Mouse (Mus musculus): ENCODE data around the gene Acads. TPM values are rescaled to one million over a fixed set of nuclear protein-coding genes. Genes with fewer than 3 reads are reported as not detected.
A peak's percentile ranks its signal among the peaks of the same experiment; 100 is the strongest.

The Acads gene
- polyA plus RNA-seq, 1 experiment, result 25.1 TPM

GRCm38 (mm10) chr5:115134234-115135165 is 15.4 kb upstream of the Acads start, which contains the start of gene Unc119b:
TSS of gene Unc119b (minus strand) at chr5:115134975.
- TF ChIP-seq POLR2A (IDR thresholded peaks at IDR 0.05; ENCODE audit: borderline replicate concordance, extremely low read depth, insufficient read depth, insufficient read length, poor library complexity, severe bottlenecking), result peak; percentile 49; the same call in 1 of the 2 replicates
- TF ChIP-seq CTCF (IDR thresholded peaks at IDR 0.05; ENCODE audit: borderline replicate concordance, extremely low read depth, insufficient read depth, insufficient read length), result no peak
- DNase-seq (ENCODE audit: low read depth), result peak; percentile 91

- no peak for DNase-seq (ENCODE audit: low read depth)
- TF ChIP-seq CTCF (IDR thresholded peaks at IDR 0.05; ENCODE audit: borderline replicate concordance, extremely low read depth, insufficient read depth, insufficient read length), result no peak
- TF ChIP-seq POLR2A (IDR thresholded peaks at IDR 0.05; ENCODE audit: borderline replicate concordance, extremely low read depth, insufficient read depth, insufficient read length, poor library complexity, severe bottlenecking), result no peak
These were observed 14.4 kb upstream of the Acads start for GRCm38 (mm10) chr5:115133358-115134066.

DNA sequence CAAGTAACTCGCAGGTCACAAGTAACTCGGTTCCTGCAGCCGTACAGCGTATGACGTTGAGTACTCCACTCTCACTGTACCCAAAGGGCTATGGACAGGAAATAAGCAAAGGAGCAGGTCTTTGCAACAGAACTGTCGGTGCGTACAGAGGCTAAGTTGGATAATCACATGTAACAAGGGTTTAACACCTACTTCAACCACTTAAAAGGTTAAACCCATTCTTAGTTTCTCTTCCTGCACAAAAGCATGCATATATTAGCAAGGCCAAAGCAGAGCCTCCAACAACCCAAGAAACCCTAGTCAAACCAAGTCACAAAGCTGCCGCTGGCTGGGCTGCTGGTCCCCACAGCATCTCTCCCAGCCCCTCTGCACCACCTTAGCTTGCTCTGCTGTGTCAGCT is 13.3 kb upstream of the Acads start:
- TF ChIP-seq POLR2A (IDR thresholded peaks at IDR 0.05; ENCODE audit: borderline replicate concordance, extremely low read depth, insufficient read depth, insufficient read length, poor library complexity, severe bottlenecking), result no peak
- no peak for TF ChIP-seq CTCF (IDR thresholded peaks at IDR 0.05; ENCODE audit: borderline replicate concordance, extremely low read depth, insufficient read depth, insufficient read length)
- no peak for DNase-seq (ENCODE audit: low read depth)

DNA sequence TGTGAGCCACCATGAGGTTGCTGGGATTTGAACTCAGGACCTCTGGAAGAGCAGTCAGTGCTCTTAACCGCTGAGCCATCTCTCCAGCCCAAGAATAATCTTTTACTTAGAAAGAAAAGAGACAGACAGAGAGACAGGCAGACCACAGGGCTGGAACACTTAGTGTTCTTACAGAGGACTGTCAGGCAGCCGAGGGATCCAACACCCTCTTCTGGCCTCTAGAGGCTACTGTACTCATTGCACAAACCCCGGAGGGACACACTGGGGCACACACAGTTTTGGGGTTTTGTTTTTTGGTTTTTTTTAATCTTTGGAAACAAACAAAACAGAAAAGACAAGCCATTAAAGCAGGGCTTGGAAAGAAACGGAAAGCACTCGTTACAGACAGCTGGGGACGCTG is 10.2 kb upstream of the Acads start:
- TF ChIP-seq CTCF (IDR thresholded peaks at IDR 0.05; ENCODE audit: borderline replicate concordance, extremely low read depth, insufficient read depth, insufficient read length), result no peak
- no peak for TF ChIP-seq POLR2A (IDR thresholded peaks at IDR 0.05; ENCODE audit: borderline replicate concordance, extremely low read depth, insufficient read depth, insufficient read length, poor library complexity, severe bottlenecking)
- no peak for DNase-seq (ENCODE audit: low read depth)

DNA sequence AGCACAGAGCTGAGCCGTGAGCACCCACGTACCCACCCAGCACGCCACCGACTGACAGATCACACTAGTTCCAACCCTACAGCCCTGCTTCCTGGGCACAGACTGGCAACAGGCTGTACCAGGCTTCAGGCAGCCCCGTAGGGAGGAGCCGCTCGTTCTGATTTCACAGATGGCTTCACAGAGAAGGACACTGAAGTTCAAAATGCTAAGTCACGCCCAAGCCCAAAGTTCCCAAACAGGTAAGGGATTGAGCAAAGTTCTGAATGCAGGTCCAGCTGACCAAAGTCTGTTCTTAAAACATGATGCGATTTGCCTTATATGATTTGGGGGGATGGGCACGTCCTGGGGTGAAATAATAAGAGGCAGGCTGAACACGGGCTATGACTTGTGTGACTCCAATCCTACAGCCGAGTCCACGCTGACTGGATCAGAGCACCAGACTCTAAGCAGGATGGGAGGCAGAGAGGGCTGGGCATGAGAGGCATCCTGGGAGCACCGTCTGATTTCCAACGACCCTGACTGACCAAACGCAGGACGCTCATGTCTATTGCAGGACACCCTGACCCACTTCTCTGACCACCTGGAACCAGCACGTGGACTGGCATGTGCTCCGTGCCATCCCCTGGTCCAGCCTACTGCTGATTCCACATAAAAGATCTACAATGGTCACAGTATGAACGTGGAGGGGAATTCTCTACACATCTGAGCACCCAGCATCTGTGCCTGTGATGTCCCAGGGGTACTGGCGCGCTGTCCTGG is 8.5 kb upstream of the Acads start:
- TF ChIP-seq POLR2A (IDR thresholded peaks at IDR 0.05; ENCODE audit: borderline replicate concordance, extremely low read depth, insufficient read depth, insufficient read length, poor library complexity, severe bottlenecking), result no peak
- TF ChIP-seq CTCF (IDR thresholded peaks at IDR 0.05; ENCODE audit: borderline replicate concordance, extremely low read depth, insufficient read depth, insufficient read length), result no peak
- no peak for DNase-seq (ENCODE audit: low read depth)

GRCm38 (mm10) chr5:115126578-115127312 is 7.6 kb upstream of the Acads start:
- TF ChIP-seq POLR2A (IDR thresholded peaks at IDR 0.05; ENCODE audit: borderline replicate concordance, extremely low read depth, insufficient read depth, insufficient read length, poor library complexity, severe bottlenecking) (no peak), CTCF (IDR thresholded peaks at IDR 0.05; ENCODE audit: borderline replicate concordance, extremely low read depth, insufficient read depth, insufficient read length) (no peak)
- DNase-seq (ENCODE audit: low read depth), result no peak

GRCm38 (mm10) chr5:115125211-115125871 is 6.2 kb upstream of the Acads start:
- TF ChIP-seq POLR2A (IDR thresholded peaks at IDR 0.05; ENCODE audit: borderline replicate concordance, extremely low read depth, insufficient read depth, insufficient read length, poor library complexity, severe bottlenecking) (no peak), CTCF (IDR thresholded peaks at IDR 0.05; ENCODE audit: borderline replicate concordance, extremely low read depth, insufficient read depth, insufficient read length) (peak; percentile 95)
- DNase-seq (ENCODE audit: low read depth), result peak; percentile 91

DNA sequence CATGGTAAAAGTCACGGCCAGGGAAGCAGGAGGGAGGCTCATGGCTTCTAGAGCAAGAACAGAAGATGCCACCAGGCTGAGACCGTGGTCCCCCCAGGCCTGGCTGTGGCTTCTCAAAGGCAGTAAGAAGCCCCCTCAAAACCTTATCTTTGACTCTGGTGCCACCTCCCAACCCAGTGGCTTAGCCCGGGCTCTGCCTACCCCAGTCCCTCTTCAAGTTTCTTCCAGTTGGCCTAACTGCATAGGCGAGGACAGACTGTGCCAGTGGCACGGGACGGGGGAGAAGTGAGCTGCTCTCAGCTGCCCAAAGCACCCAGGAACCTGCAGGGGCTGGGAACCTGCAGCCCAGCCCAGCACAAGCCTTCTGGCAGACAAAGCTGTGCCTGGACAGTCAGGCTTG is 5.5 kb upstream of the Acads start:
- no peak for TF ChIP-seq POLR2A (IDR thresholded peaks at IDR 0.05; ENCODE audit: borderline replicate concordance, extremely low read depth, insufficient read depth, insufficient read length, poor library complexity, severe bottlenecking)
- TF ChIP-seq CTCF (IDR thresholded peaks at IDR 0.05; ENCODE audit: borderline replicate concordance, extremely low read depth, insufficient read depth, insufficient read length), result no peak
- no peak for DNase-seq (ENCODE audit: low read depth)

DNA sequence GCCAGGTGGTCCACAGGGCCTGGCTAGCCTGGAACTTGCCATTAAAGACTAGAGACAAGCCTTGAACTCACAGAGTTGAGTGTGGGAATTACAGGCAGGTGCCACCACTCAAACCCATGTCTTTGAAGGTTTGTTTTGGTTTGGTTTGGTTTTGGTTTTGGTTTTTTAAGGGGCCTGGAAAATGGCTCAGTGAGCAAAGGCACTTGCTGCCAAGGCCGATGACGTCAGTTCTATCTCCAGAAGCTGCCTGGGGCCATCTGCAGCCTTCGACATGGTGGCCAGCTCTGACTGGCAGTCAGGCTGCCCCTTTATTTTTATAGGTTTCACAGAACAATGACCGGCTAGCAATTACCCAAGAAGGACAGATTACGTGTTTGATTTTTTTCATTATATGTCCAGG is 1.8 kb upstream of the Acads start:
- TF ChIP-seq POLR2A (IDR thresholded peaks at IDR 0.05; ENCODE audit: borderline replicate concordance, extremely low read depth, insufficient read depth, insufficient read length, poor library complexity, severe bottlenecking), result no peak
- TF ChIP-seq CTCF (IDR thresholded peaks at IDR 0.05; ENCODE audit: borderline replicate concordance, extremely low read depth, insufficient read depth, insufficient read length), result no peak

GRCm38 (mm10) chr5:115117467-115117866 is 1.7 kb downstream of the Acads start:
- no peak for TF ChIP-seq CTCF (IDR thresholded peaks at IDR 0.05; ENCODE audit: borderline replicate concordance, extremely low read depth, insufficient read depth, insufficient read length)
- TF ChIP-seq POLR2A (IDR thresholded peaks at IDR 0.05; ENCODE audit: borderline replicate concordance, extremely low read depth, insufficient read depth, insufficient read length, poor library complexity, severe bottlenecking), result no peak
- no peak for DNase-seq (ENCODE audit: low read depth)

More for the DNA sequence above, 1.8 kb upstream of the Acads start:
- peak; percentile 65 for DNase-seq (ENCODE audit: low read depth)
